Mouse (Mus musculus) adrenal gland (tissue): Measurements from ENCODE around the gene Casp8.
"Not testable (repeated sequence)": the region's sequence is repeated elsewhere in the genome, so short reads cannot be mapped to it uniquely, and the experiment has no call there.

Experiments
- intact Hi-C: fragments of 180-260 bp; cut with DNase I; formaldehyde crosslinking; loops from one replicate; pipeline ENCODE4 v1.15.1; 2025

Casp8 gene

DNA sequence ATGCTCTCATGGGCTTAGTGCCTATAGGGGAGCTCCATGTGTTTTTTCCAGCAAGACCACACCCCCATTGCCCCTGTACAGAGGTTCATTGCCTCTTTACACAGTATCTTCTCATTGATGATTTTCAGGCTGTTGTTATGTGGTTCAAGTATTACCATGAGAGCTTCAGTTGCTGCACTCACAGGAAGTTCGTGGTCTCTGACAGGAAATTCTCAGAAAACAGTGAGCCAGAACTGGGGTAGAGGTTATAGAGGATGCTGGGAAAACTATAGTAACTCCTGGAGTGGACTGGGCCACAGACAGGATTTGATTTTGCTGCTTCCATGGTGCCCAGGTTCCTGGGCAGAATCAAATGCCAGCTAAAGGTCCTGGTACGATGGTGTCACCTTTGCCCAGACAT lies 2.2 kb downstream of the Casp8 start:
- intact Hi-C loops, result no loop called here

DNA sequence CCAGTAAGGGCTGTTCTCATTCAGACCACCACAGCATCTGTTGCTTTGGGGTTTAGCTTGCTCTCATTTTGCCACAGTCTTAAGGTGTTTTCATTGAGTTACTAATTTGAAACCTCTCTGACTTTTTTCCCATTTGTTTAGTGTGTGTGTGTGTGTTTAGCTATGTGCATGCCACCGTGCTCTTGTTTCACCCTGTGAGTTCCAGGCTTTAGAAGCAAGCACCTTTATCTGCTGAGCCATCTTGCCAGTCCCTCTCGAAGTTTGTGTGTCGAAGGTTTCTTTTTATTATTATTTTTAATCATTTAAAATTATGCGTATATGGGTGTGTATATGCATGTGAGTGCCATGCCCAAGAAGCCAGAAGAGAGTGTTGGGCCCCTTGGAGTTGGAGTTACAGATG lies 3.7 kb downstream of the Casp8 start:
- intact Hi-C loops, result no loop called here

DNA sequence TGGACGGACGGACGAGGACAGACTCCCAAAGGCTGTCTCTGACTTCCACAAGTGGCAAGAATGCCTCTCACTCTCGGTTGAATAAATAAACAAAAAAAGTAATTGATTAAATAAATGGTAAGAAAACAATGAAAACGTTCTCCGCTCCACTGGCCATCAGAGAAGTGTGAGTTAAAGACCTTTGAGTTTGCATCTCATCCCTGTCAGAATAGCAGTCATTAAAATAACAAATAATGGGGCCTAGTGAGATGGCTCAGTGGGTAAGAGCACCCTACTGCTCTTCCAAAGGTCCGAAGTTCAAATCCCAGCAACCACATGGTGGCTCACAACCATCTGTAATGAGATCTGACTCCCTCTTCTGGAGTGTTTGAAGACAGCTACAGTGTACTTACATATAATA lies 5.5 kb downstream of the Casp8 start:
- intact Hi-C loops, result not testable (repeated sequence)

DNA sequence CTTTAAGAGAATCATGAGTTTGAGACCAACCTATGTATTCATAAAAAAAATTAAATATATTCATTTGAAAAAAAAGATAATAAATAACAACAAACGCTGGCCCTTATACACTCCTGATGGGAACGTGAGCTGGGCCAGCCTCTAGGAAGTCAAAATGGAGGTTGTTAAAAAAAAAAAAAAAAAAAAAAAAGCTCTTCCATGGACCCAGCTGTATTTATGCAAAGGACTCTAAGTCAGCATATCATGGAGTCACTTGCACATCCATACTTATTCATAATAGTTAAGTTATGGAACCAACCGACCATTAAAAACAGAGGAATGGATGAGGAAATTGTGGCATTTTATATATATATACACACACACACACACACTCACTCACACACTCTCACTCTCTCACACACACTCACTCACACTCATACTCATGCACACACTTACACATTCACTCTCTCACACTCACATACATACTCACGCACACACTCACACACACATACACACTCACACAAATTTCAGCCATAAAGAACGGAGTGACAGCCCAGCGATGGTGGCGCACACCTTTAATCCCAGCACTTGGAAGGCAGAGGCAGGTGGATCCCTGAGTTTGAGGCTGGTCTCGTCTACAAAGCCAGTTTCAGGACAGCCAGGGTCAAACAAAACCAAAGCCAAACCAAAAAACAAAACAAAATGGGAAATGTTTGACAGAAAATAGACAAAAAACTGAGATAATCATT lies 6.5 kb downstream of the Casp8 start:
- intact Hi-C loops, result no loop called here

DNA sequence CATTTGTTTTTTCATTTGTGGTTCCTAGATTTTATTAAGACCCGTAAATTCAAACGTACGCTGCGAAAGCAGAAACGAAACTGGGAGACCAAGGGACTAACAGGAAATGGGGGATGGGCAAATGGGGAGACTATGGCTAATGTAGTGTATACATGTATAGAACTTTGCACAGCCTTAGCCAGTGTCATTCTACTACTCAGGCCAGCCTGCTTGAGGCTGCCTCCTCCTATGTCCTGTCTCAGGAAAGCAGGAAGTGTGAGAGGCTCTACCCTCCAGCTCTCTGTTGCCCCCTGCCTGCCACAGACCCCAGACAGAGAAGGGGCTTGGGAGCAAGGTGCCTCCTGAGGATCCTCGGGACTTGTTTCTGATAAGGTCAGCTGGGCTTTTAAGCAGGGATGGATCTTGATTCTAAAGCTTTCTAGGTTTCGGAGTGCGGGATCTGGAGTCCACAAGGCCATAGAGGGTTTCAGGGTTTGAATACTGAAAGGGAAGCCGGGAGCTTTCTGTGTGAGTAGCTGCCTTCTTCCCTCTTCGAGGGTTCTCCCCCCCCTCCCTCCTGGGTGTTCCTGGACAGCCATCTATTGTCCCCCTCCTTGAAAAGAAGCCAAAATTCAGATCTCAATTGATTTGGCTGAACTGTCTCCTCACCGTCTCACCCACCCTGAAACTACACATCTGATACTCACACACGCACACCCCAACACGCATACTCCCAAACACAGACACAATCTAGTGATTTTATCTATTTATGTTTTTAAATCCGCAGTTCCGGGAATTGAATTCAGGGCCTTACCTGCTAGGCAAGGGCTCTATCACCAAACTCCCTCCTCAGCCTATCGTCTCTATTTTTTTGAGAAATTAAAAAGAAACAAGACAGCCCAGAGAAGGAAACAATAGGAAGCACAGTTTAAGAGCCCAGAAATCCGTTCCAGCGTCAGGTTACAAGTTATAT lies 7.4 kb downstream of the Casp8 start:
- intact Hi-C loops, result no loop called here

DNA sequence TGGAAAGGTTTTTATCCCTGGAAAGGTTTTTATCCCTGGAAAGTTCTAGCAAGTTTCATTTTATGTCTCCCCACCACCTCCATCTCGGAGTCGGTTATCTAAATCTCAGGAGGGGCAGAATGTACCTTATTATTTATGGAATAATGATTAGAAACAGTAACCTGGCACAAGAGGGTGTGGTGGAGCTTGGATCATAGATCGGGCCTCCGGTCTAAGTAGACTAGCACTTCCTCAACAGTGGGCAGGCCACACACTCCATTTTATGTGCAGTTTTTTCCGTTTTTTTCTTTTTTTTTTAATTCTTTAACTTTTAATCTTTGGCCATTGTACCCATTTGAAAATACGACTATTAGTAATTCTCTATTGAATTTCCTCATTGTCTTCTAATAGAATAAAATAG lies 8.4 kb downstream of the Casp8 start:
- intact Hi-C loops, result no loop called here

DNA sequence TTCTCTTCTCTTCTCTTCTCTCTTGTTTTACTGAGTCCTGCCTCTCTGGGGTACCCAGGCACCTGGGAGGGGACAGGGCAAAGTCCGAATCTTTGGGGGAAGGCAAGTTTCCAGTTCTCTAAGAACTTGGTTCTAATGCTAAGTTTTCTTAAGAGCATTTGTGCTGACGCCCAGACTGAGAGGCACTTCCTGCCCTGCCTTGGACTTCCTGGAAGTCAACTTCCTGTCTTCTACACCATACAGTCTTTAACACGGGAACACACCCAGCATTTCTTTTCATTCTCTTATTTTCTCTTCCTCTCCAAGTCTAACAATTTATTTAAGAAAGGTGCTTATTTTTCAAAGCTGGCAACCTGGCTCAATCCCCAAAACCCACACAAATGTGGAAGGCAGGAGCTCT lies 11.5 kb downstream of the Casp8 start:
- intact Hi-C loops, result no loop called here

DNA sequence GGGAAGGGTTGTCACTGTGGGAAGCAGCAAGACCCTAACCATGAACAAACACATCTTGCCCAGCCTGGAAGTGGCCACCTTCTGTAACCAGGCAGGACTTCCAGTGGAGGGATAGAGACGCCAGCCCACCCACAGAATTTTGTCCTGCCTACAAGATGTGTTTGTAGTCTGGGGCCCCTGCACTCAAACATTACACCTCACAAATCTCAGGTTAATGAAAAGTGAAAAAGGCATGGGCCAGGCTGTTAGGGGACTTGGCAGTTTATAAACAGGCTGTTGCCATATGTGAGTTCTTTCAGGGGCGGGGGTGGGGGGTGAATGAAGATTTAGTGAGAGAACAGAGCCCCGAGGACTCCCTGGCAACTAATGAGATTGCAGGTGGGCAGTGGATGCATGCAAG lies 31.1 kb downstream of the Casp8 start:
- intact Hi-C loops, result no loop called here

DNA sequence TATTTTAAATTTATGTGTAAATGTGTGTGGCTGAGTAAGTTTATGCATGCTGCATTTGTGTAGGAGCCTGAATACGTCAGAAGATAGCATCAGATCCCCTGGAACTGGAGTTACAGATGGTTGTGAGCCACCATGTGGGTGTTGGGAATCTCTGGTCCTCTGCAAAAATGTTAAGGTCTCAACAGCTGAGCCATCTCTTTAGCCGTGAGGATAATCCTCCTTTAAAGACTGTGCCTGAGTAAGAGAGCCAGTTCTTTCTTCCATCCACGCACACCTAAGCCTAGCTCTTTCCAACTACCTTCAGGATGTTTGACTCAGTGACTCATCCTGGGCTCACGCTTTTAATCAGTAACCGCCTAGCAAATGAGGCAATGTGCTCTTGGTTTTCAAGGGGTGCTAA lies 35.6 kb downstream of the Casp8 start:
- intact Hi-C loops, result no loop called here

DNA sequence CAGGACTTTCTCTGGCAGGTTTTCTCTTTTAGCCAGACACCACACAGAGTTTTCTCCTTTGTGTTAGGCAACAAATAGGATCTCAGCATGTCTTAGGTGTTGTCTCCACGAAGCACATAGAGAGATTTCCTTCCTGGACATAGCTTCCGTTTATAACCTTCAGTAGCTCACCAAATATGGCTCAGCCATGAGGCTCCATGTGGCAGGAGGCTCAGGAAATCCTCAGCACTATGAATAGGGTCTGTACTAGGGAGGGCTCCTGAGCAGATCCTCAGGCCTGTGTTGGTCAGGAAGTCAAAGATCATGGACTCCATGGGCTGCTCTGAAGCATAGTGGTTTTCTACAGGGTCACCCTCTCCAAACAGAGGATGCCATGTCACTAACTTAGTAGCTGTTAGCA lies 37.0 kb downstream of the Casp8 start:
- intact Hi-C loops, result no loop called here

DNA sequence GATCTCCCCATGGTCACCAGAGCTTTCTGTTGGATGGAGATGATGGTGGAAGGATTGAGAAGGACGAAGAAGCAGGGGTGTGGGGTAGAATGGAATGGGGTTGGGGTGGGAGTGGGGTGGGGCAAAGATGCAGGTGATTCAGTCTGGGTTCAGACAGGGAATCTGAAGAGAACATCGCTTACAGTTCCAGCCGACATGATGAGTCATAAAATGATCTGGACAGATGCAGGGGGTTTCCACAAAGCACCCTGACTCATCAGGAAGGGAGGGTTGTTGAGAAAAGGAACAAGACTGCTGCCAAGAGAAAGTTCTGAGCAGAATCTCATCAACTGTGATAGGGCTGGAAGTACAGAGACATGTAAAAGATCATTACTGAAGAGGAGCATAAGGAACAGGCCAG lies 61.6 kb downstream of the Casp8 start:
- intact Hi-C loops, result not testable (repeated sequence)

DNA sequence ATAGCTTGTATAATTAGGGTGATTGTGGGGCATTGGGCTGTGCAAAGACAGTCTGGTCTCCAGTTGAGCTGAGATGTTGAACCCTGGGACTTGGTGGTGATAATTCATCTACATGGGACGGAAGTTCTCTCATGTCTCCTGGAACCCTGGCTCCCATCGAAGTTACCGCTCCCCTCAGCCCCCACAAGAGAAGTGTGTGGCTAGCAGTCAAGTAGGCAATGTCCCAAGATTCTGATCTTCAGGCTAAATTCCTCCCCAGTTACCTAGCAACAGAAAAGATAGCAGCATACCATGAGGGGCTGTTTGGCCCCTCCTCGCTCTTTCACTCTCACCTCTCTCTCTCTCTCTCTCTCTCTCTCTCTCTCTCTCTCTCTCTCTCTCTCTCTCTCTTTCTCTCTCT lies 64.0 kb downstream of the Casp8 start:
- intact Hi-C loops, result not testable (repeated sequence)

DNA sequence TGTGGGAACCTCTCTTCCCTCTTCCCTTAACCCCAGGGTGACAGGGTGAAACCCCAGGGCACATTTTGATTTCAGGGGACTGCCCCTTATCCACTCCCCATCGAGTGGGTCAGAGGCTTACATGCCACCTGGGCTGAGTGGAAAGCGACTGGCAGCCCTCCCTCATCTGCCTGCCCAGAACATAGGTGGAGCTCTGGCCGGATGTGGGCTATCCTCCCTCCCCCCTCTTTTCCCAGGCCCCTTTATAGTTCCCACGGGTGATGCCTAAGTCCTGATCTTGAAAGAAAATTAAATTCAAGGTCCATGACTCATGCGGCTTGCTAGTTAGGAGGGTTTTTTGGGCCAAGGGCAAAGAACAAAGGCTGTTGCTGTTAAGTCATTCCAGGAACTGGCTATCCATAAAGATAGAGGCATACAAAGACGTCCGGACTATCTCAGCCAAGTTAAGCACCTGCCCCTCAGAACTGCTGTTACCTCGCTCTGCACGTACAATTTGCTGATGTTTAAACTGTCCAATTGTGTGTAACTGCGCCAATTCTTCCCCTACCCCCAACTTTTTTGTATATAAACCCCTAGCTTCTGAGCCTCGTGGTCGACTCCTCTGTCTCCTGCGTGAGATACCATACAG lies 64.7 kb downstream of the Casp8 start:
- intact Hi-C loops, result not testable (repeated sequence)

DNA sequence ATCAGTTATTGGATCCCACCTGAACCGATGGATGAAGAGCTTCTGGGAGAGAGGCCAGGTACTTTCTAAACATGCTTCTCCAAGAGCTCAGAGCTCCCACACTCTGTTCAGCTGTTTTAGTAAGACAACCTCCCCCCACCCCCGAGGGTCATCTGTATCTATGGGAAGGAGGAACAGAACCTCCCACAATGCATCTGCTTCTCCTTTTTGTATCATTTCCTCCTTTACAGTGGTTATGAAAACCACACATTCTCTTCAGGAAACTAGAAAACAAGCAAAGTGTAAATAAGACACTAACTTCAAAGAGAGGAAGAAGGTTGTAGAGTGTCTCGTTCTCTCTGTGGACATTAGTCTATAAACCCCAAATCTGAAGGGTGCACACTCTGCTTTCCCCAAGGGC lies 65.4 kb downstream of the Casp8 start:
- intact Hi-C loops, result not testable (repeated sequence)

DNA sequence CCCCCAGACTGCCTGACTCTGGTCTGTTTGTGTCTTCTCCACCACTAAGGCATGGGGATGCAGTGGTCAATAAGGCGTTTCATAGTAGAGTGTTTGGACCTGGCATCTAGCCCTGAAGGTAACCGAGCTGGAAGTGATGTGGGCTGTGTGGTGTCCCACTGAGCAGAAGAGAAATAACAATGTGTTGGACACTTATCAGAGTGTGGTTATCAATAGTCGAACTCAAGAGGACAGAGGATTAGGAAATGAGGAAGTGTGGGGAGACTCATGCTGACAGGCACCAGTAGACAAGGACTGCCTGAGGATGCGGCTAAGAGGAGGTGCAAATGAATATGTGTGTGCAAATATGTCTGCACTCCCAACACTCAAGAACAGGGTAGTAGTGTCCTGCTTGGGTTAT lies 81.3 kb downstream of the Casp8 start:
- intact Hi-C loops, result not testable (repeated sequence)

DNA sequence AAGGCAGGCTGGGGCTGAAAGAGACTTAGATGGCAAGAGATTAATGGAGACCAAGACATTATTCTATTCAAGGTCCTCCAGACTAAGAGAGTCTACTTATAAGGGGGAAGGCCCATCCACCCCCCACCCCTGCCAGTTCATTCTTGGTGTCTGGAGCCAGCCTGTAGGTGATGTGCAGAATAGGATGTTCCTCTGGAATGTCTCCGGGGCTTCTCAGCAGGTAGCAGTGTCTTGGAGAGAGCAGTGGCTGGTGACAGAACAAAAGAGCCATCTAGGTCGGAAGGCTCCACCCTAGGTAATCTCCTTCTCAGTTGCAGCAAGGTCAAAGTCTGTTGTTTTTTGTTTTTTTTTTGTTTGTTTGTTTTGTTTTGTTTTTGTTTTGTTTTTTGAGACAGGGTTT lies 84.1 kb downstream of the Casp8 start:
- intact Hi-C loops, result not testable (repeated sequence)

DNA sequence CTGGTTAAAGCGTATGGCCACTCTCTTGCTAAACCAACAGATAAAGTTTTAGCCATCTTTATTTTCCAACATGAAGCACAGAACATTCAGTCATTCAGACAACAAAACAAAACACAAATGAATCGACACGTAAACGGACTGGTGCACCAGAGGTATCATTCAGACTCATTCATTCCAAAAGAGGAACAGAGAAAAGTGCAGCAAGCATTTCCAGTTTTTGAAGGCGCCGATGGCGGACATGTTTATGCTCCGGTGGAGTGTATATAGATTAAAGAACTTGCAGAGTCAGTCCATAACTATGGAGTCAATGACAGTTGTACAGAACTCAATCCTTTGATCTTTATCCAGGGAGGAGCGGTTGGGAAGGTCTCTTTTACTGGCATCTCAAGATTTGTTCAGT lies 88.1 kb downstream of the Casp8 start:
- intact Hi-C loops, result not testable (repeated sequence)

DNA sequence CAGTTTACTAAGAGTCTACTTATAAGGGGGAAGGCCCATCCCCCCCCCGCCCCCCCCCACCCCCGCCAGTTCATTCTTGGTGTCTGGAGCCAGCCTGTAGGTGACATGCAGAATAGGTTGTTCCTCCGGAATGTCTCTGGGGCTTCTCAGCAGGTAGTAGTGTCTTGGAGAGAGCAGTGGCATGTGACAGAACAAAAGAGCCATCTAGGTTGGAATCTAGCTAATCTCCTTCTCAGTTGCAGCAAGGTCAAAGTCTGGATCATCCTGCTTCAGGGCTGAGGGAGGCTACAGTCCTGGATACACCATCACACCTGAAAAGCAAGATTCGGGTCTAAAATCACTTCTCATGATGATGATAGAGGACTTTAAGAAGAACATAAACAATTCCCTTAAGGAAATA lies 90.5 kb downstream of the Casp8 start:
- intact Hi-C loops, result no loop called here

DNA sequence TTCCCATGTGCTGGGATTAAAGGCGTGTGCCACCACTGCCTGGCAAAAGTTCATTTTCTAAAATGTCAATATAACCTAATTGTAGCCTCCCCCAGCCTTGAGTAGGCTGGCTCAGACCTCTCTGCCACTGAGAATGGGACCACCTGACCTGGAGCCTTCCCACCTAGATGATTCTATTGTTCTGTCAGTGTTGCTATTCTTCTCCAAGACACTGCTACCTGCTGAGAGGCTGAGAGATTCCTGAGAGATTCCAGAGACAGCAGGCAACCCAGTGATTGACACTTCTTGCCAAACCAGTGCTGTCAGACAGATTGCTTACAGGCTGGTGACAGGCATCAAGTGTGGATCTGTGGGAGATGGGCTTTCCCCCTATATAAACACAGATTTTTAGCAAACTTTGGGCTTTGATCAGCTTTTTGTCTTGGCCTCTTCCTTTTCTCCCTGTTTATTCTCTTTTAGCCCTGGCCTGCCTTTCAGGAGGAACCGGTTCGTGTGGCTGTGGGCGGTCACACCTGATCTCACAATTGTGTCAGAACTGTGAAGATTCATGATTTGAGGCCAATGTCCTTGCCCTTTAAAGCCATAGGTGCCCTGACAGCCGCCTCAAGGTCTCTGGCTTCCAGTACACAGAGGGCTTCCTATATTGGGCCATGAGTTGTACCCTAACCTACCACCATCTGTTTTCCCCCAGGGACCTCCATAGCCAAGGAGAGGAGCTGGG lies 94.8 kb downstream of the Casp8 start:
- intact Hi-C loops, result no loop called here

DNA sequence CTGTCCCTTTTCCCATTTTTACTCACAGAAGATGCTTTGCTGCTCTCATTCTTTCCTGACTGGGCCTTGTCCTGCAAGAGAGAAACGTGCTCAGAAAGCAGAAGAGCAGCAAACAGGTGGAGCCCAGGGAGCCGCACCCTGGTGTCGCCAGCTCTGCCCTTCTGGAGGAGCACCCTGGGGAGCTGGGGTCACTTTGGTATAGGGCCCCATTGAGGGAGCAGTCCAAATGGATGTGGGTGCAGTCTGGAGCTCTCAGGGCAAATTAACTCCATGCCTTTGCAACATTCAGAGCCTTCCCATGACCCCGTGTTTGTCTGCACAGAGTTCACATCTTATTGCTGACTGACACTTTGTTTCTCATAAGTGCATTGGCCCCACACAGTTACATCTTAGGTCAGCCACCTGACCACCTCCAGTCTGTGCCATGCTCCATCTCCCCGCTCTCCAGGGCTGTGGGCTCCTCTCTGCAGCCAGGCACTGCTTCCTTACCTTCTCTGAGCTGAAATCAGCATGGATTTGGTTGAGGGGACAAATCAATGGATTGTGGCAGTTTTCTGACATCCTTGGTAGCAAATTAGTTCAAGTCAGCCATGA lies 95.6 kb downstream of the Casp8 start:
- intact Hi-C loops, result not testable (repeated sequence)
